Mouse (Mus musculus) lung, postnatal 0 days (tissue): ENCODE data around the gene Nudt12. TPM values are rescaled to one million over a fixed set of nuclear protein-coding genes. Genes with fewer than 3 reads are reported as not detected.

Source experiments
- ATAC-seq: fragments of 200-750 bp; cut with Nextera tagmentation; 2 replicates; pipeline ENCODE4 v1.8.0; 2017; ENCODE audit warnings: moderate library complexity
- DNase-seq: peaks from one replicate; pipeline ENCODE4 v3.0.0-alpha.2; 2016; ENCODE audit warnings: low spot score
- H3K27ac ChIP-seq: fragments of 300-500 bp; sonication (generic); 2 replicates; pipeline ENCODE4 v1.5.1; 2014; ENCODE audit warnings: antibody characterized with exemption, mild to moderate bottlenecking, low read length, mixed read lengths
- H3K27me3 ChIP-seq: fragments of 300-500 bp; sonication (generic); replicated peaks from 2 replicates; pipeline ENCODE4 v1.6.1; 2014; ENCODE audit warnings: low read length, mixed read lengths; ENCODE audit not compliant: insufficient read depth
- H3K36me3 ChIP-seq: fragments of 300-500 bp; sonication (generic); 2 replicates; pipeline ENCODE4 v1.6.1; 2014; ENCODE audit warnings: low read length, mixed read lengths; ENCODE audit not compliant: insufficient read depth
- H3K4me1 ChIP-seq: fragments of 300-500 bp; sonication (generic); 2 replicates; pipeline ENCODE4 v1.6.1; 2014; ENCODE audit warnings: antibody characterized with exemption, low read depth, low read length, mixed read lengths; ENCODE audit not compliant: insufficient read depth
- H3K4me2 ChIP-seq: fragments of 300-500 bp; sonication (generic); replicated peaks from 2 replicates; pipeline ENCODE4 v1.6.1; 2014; ENCODE audit warnings: low read depth, mild to moderate bottlenecking, low read length, moderate library complexity, mixed read lengths
- H3K4me3 ChIP-seq: fragments of 300-500 bp; sonication (generic); 2 replicates; pipeline ENCODE4 v1.5.1; 2014; ENCODE audit warnings: low read depth, low read length
- H3K9ac ChIP-seq: fragments of 300-500 bp; sonication (generic); replicated peaks from 2 replicates; pipeline ENCODE4 v1.6.1; 2014; ENCODE audit warnings: low read depth, mild to moderate bottlenecking
- H3K9me3 ChIP-seq: fragments of 300-500 bp; sonication (generic); 2 replicates; pipeline ENCODE4 v1.6.1; 2016; ENCODE audit warnings: low read length, mixed read lengths
- CTCF ChIP-seq: IDR thresholded peaks from 2 replicates; pipeline ENCODE4 v1.5.1; 2016; ENCODE audit warnings: antibody characterized with exemption, mild to moderate bottlenecking
- EP300 ChIP-seq: IDR thresholded peaks from 2 replicates; pipeline ENCODE4 v1.6.1; 2016; ENCODE audit warnings: antibody characterized with exemption, mild to moderate bottlenecking, control low read depth
- WGBS: fragments of 180-500 bp; shearing (Covaris S2); extraction: QIAGEN DNeasy Blood & Tissue Kit; methylation state at CpG from one replicate; pipeline ENCODE4 v1.1.7; 2014; 5-methylcytosine and 5-hydroxymethylcytosine counted together
- polyA plus RNA-seq: library from polyadenylated mRNA; unstranded; fragments of >200 nt; fragmentation: Nextera tagmentation; extraction: Ambion mirVana; gene quantifications from 2 replicates; pipeline ENCODE4 v1.2.1, GENCODE M21; 2015

Gene Nudt12
- 2.0 and 2.3 TPM in 2 replicates for polyA plus RNA-seq

DNA sequence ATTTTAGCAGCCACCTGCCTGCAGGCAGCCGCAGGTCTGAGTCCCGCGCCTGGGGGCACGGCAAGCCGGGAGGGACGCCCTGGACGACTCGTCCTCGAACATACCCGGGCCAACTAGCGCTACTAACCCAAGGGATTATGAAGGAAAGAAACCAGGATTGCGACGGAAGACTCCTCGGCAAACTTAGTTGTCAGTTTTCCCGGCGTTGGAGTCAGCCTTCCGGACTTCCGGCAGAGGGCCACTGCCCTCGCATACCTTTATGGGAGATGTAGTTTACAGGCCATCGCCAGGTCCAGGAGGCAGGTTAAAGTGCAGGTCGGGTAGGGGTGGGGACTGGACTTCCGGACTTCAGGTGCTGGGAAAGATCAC is at the start of gene Nudt12:
Nudt12 (minus strand) TSS at position 282 of the 369 bp plus-strand sequence.
- Histone ChIP-seq H3K4me1 (no peaks in the 10 kb centered on the region), H3K27me3 (no peaks in the 10 kb centered on the region), H3K9ac (peak within 1 kb of the TSS; percentile 51), H3K9me3 (no peaks in the 10 kb centered on the region), H3K36me3 (no peaks in the 10 kb centered on the region), H3K27ac (no peak within 1 kb of the TSS), H3K4me2 (peak within 1 kb of the TSS; percentile 77), H3K4me3 (peak within 1 kb of the TSS; percentile 58)
- 1% methylated on average over 22 of the region's 22 CpGs for WGBS
- peak; percentile 73 for DNase-seq
- peak; percentile 94 for ATAC-seq
- TF ChIP-seq CTCF: peak; percentile 22; the same call in 1 of the 2 replicates
- no peak for TF ChIP-seq EP300

DNA sequence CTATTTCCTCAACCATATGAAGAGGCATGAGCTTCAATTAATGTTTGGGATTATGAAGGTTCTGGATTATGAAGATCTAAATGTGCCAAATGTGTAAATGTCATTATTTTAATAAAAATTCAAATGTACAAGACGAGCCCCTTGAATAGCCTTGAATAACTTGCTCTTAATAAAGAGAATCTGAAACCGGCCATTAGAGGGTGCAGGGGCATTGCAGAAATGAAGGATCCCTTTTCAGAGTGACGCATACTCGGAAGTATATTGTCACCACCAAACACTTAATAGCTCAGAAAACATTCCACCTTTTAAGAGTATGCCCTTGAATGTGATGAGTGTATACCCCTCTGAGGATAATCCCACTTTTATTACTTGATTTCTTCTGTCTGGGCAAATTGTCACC is 40.1 kb upstream of the Nudt12 start:
- Histone ChIP-seq H3K9me3 (no peaks in the 10 kb centered on the region), H3K4me1 (no peaks in the 10 kb centered on the region), H3K27ac (no peak overlapping the region), H3K9ac (no peak overlapping the region), H3K27me3 (no peaks in the 10 kb centered on the region), H3K4me3 (no peak overlapping the region), H3K36me3 (no peaks in the 10 kb centered on the region), H3K4me2 (no peak overlapping the region)
- WGBS: 59% methylated on average over 4 of the region's 4 CpGs
- TF ChIP-seq CTCF: no peak
- no peak for TF ChIP-seq EP300
- no peak for ATAC-seq
- DNase-seq: no peak

DNA sequence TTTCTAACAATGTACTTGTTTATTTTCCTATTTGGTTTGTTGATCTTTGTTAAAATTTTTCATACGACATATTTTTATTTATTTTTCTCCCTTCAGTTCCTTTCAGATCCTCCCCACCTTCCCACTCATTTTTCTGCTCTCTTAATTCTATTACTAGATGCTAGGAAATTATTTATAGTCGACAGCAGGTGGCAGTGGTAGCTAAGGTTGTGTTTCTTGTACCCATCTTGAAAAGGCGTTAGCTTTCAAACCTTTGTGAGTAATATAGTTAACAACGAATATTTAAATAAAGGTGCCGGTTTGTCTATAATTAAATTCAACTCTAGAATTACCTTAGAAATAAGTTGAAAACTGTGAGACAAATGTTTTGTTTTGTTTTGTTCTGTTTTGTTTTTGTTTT is 26.6 kb upstream of the Nudt12 start:
- H3K4me3 ChIP-seq: no peak overlapping the region
- 43% methylated on average over 5 of the region's 5 CpGs for WGBS
- H3K27me3 ChIP-seq: no peaks in the 10 kb centered on the region
- no peaks in the 10 kb centered on the region for H3K36me3 ChIP-seq
- H3K27ac ChIP-seq: no peak overlapping the region
- H3K4me2 ChIP-seq: no peak overlapping the region
- no peak overlapping the region for H3K9ac ChIP-seq
- H3K4me1 ChIP-seq: no peaks in the 10 kb centered on the region
- ATAC-seq: no peak
- peak; percentile 5 for DNase-seq
- H3K9me3 ChIP-seq: no peaks in the 10 kb centered on the region
- TF ChIP-seq CTCF (peak; percentile 9; the same call in 1 of the 2 replicates), EP300 (no peak)

DNA sequence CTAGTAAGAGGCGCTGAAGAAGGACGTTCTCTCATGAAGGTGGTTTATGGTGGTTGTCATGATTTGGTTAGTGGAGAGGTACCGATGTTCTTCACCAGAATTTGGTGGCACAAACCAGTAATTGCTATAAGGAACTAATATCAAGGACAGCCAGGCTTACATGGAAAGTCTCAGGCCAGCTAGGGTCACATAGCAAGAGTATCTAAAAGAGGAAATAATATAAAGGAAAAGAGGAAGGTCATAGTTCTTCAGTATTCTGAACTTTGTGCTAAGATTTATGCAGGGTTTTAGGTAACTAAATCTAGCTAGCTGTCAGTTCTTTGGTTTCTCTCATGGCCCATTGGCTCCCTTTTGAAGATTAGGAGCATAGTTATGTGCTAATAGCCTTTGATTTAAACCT is 20.3 kb upstream of the Nudt12 start:
- TF ChIP-seq EP300: no peak
- TF ChIP-seq CTCF: no peak
- no peaks in the 10 kb centered on the region for H3K36me3 ChIP-seq
- DNase-seq (no peak), ATAC-seq (no peak)
- WGBS: 87% methylated on average over 3 of the region's 3 CpGs
- H3K4me1 ChIP-seq: no peaks in the 10 kb centered on the region
- H3K9ac ChIP-seq: no peak overlapping the region
- H3K27me3 ChIP-seq: no peaks in the 10 kb centered on the region
- no peak overlapping the region for H3K4me3 ChIP-seq
- no peak overlapping the region for H3K4me2 ChIP-seq
- H3K9me3 ChIP-seq: no peaks in the 10 kb centered on the region
- H3K27ac ChIP-seq: no peak overlapping the region

DNA sequence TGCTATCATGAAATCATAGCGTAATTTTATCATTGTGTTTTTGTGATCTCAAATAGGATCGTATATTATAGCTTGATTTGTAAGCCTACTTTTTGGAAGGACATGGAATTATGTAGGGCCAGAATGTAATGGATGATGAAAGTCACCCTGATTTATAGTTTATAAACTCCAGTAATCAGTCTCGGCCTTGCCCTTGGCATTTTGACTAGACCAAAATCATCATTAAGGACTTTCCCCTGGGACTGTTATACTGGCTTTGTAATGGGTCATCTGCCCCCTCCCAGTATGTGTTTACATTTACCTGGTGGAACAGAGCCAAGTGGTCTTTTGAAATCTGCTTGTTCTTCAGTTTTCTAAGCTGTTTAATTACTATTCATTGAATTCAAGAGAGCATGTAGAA is 13.2 kb upstream of the Nudt12 start:
- no peak for TF ChIP-seq CTCF
- no peak for TF ChIP-seq EP300
- Histone ChIP-seq H3K27me3 (no peaks in the 10 kb centered on the region), H3K9ac (no peak overlapping the region), H3K9me3 (no peaks in the 10 kb centered on the region), H3K4me3 (no peak overlapping the region), H3K4me2 (no peak overlapping the region), H3K36me3 (no peaks in the 10 kb centered on the region), H3K4me1 (no peaks in the 10 kb centered on the region), H3K27ac (no peak overlapping the region)
- DNase-seq: no peak
- 75% methylated on average over 3 of the region's 3 CpGs for WGBS
- ATAC-seq: no peak

GRCm38 (mm10) chr17:59024502-59024901 is 11.3 kb upstream of the Nudt12 start:
- no peaks in the 10 kb centered on the region for H3K36me3 ChIP-seq
- WGBS: 48% methylated on average over 6 of the region's 6 CpGs
- ATAC-seq: no peak
- H3K4me2 ChIP-seq: no peak overlapping the region
- H3K4me1 ChIP-seq: no peaks in the 10 kb centered on the region
- DNase-seq: no peak
- H3K4me3 ChIP-seq: no peak overlapping the region
- TF ChIP-seq CTCF (no peak), EP300 (no peak)
- no peaks in the 10 kb centered on the region for H3K27me3 ChIP-seq
- H3K9me3 ChIP-seq: no peaks in the 10 kb centered on the region
- no peak overlapping the region for H3K9ac ChIP-seq
- H3K27ac ChIP-seq: no peak overlapping the region

DNA sequence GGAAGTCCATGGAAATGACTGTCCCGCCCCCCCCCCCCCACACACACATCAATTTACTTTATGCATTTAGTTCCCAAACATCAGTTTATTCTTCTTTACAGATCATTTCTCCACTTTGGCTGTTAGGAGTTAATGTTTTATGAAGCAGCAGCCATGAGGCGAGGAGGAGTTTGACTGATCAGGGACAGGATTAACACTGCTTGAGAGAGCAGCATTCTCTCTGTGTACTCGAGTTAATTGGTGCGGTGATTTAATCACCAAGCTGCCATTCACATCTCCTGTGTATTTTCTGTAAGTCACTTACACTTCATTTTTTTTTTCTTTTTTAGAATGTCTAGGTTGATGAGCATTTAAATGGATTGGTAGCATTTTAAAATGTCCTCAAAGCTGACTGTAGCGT is 10.8 kb upstream of the Nudt12 start:
- ATAC-seq (no peak), DNase-seq (no peak)
- no peaks in the 10 kb centered on the region for H3K4me1 ChIP-seq
- TF ChIP-seq EP300 (no peak), CTCF (no peak)
- no peaks in the 10 kb centered on the region for H3K27me3 ChIP-seq
- no peak overlapping the region for H3K9ac ChIP-seq
- H3K4me3 ChIP-seq: no peak overlapping the region
- no peak overlapping the region for H3K4me2 ChIP-seq
- H3K27ac ChIP-seq: no peak overlapping the region
- no peaks in the 10 kb centered on the region for H3K36me3 ChIP-seq
- WGBS: 57% methylated on average over 5 of the region's 5 CpGs
- no peaks in the 10 kb centered on the region for H3K9me3 ChIP-seq
